Mouse (Mus musculus): Measurements from ENCODE around the gene Kras.
A peak's percentile ranks its signal among the peaks of the same experiment; 100 is the strongest.

The Kras gene

GRCm38 (mm10) chr6:145249291-145250184, 501 bp downstream of the Kras start:
- peak; percentile 40 for DNase-seq (ENCODE audit: low spot score)

- no peak for DNase-seq (ENCODE audit: low spot score)
These were observed 2.2 kb downstream of the Kras start for GRCm38 (mm10) chr6:145247886-145248285.

- DNase-seq (ENCODE audit: low spot score): no peak
These were observed 3.2 kb downstream of the Kras start for GRCm38 (mm10) chr6:145246841-145247240.

GRCm38 (mm10) chr6:145242521-145242920, 7.5 kb downstream of the Kras start:
- no peak for DNase-seq (ENCODE audit: low spot score)

- DNase-seq (ENCODE audit: low spot score): no peak
These were observed 9.8 kb downstream of the Kras start for GRCm38 (mm10) chr6:145240285-145240684.

GRCm38 (mm10) chr6:145237148-145237547, 12.9 kb downstream of the Kras start:
- no peak for DNase-seq (ENCODE audit: low spot score)

GRCm38 (mm10) chr6:145235367-145235766, 14.7 kb downstream of the Kras start:
- DNase-seq (ENCODE audit: low spot score): no peak

- DNase-seq (ENCODE audit: low spot score): no peak
These were observed 15.6 kb downstream of the Kras start for GRCm38 (mm10) chr6:145234391-145234790.

GRCm38 (mm10) chr6:145226296-145226695, 23.7 kb downstream of the Kras start:
- DNase-seq (ENCODE audit: low spot score): no peak

- no peak for DNase-seq (ENCODE audit: low spot score)
These were observed 25.8 kb downstream of the Kras start for GRCm38 (mm10) chr6:145224246-145224645.

- DNase-seq (ENCODE audit: low spot score): no peak
These were observed 34.2 kb downstream of the Kras start for GRCm38 (mm10) chr6:145215826-145216225.

- no peak for DNase-seq (ENCODE audit: low spot score)
These were observed 36.1 kb downstream of the Kras start for GRCm38 (mm10) chr6:145213916-145214315.

GRCm38 (mm10) chr6:145211376-145212305, 38.4 kb downstream of the Kras start:
- peak; percentile 37 for DNase-seq (ENCODE audit: low spot score)

- DNase-seq (ENCODE audit: low spot score): peak; percentile 99
These were observed 39.2 kb downstream of the Kras start, which contains the start of the genes Casc1 and Etfrf1 for GRCm38 (mm10) chr6:145210816-145211338. Gene Casc1, minus strand, starts transcription at chr6:145211005. Gene Etfrf1, plus strand, starts transcription at chr6:145211134.

GRCm38 (mm10) chr6:145210056-145210680, 39.9 kb downstream of the Kras start:
- no peak for DNase-seq (ENCODE audit: low spot score)

GRCm38 (mm10) chr6:145205142-145205541, 44.9 kb downstream of the Kras start:
- no peak for DNase-seq (ENCODE audit: low spot score)

- no peak for DNase-seq (ENCODE audit: low spot score)
These were observed 45.6 kb downstream of the Kras start for GRCm38 (mm10) chr6:145204440-145204839.

- DNase-seq (ENCODE audit: low spot score): no peak
These were observed 47.5 kb downstream of the Kras start for GRCm38 (mm10) chr6:145202432-145203125.

GRCm38 (mm10) chr6:145197949-145198686, 51.9 kb downstream of the Kras start:
- no peak for DNase-seq (ENCODE audit: low spot score)

GRCm38 (mm10) chr6:145193446-145193845, 56.6 kb downstream of the Kras start:
- no peak for DNase-seq (ENCODE audit: low spot score)
